Mouse (Mus musculus) C2C12 (cell line): ENCODE results near the gene Ssh2. TPM values are rescaled to one million over a fixed set of nuclear protein-coding genes. Genes with fewer than 3 reads are reported as not detected.

Experiments used
- H3K27me3 ChIP-seq: one replicate; pipeline ENCODE4 v1.6.1; 2011; ENCODE audit not compliant: control insufficient read depth, insufficient read depth, insufficient read length
- H3K36me3 ChIP-seq: one replicate; pipeline ENCODE4 v1.6.1; 2011; ENCODE audit not compliant: control insufficient read depth, insufficient read depth
- H3K4me3 ChIP-seq: one replicate; pipeline ENCODE4 v1.5.1; 2011; ENCODE audit warnings: mild to moderate bottlenecking, control low read depth; ENCODE audit not compliant: poor library complexity, insufficient read depth, severe bottlenecking
- H3K79me2 ChIP-seq: one replicate; pipeline ENCODE4 v1.6.1; 2011; ENCODE audit not compliant: control insufficient read depth, insufficient read depth
- H3K79me3 ChIP-seq: one replicate; pipeline ENCODE4 v1.6.1; 2011; ENCODE audit warnings: low read depth, control low read depth
- H3ac ChIP-seq: one replicate; pipeline ENCODE3; 2011; ENCODE audit warnings: low read depth; ENCODE audit not compliant: control insufficient read depth, insufficient read length
- CEBPB ChIP-seq: IDR thresholded peaks from one replicate; pipeline ENCODE4 v1.6.1; 2011; ENCODE audit warnings: low read depth, mild to moderate bottlenecking, control low read depth, moderate library complexity
- CTCF ChIP-seq: IDR thresholded peaks from one replicate; pipeline ENCODE4 v1.5.1; 2011; ENCODE audit not compliant: control insufficient read depth, insufficient read depth, insufficient read length
- FOSL1 ChIP-seq: IDR thresholded peaks from one replicate; pipeline ENCODE4 v1.8.0; 2011; ENCODE audit warnings: mild to moderate bottlenecking, low read length; ENCODE audit not compliant: poor library complexity, insufficient read depth, severe bottlenecking
- MAX ChIP-seq: IDR thresholded peaks from one replicate; pipeline ENCODE4 v1.6.1; 2011; ENCODE audit warnings: mild to moderate bottlenecking, control low read depth
- MYOD1 ChIP-seq: IDR thresholded peaks from one replicate; pipeline ENCODE4 v1.6.1; 2011; ENCODE audit warnings: low read depth; ENCODE audit not compliant: control insufficient read depth, insufficient read length
- MYOG ChIP-seq: IDR thresholded peaks from one replicate; pipeline ENCODE4 v1.6.1; 2011; ENCODE audit not compliant: control insufficient read depth, insufficient read length; ENCODE audit errors: extremely low read depth
- USF1 ChIP-seq: IDR thresholded peaks from one replicate; pipeline ENCODE4 v1.6.1; 2011; ENCODE audit warnings: low read depth, mild to moderate bottlenecking, control low read depth, moderate library complexity
- polyA plus RNA-seq: library from polyadenylated mRNA; unstranded; fragments of >200 nt; fragmentation: generic; extraction: Trizol; gene quantifications from one replicate; pipeline ENCODE4 v1.2.1, GENCODE M21; 2012; ENCODE audit warnings: missing spikeins

The Ssh2 gene
- polyA plus RNA-seq, 1 experiment, result 2.7 TPM

GRCm38 (mm10) chr11:77483043-77483442 lies 267.0 kb downstream of the Ssh2 start:
- TF ChIP-seq MAX (peak; percentile 53), MYOD1 (peak; percentile 22), CTCF (no peak), MYOG (no peak), FOSL1 (no peak), USF1 (peak; percentile 8), CEBPB (no peak)
- no peak overlapping the region for H3K4me3 ChIP-seq
- peaks cover 98% of the 10 kb centered on the region for H3K79me2 ChIP-seq
- H3K79me3 ChIP-seq, result peaks cover 82% of the 10 kb centered on the region
- H3K36me3 ChIP-seq, result no peaks in the 10 kb centered on the region
- H3ac ChIP-seq, result no peak overlapping the region
- no peaks in the 10 kb centered on the region for H3K27me3 ChIP-seq

GRCm38 (mm10) chr11:77483510-77484255 lies 267.6 kb downstream of the Ssh2 start:
- TF ChIP-seq MAX (peak; percentile 82), USF1 (no peak)
- Histone ChIP-seq H3K36me3 (no peaks in the 10 kb centered on the region), H3ac (no peak overlapping the region), H3K79me2 (peaks cover 98% of the 10 kb centered on the region), H3K27me3 (no peaks in the 10 kb centered on the region), H3K79me3 (peaks cover 82% of the 10 kb centered on the region), H3K4me3 (no peak overlapping the region)

DNA sequence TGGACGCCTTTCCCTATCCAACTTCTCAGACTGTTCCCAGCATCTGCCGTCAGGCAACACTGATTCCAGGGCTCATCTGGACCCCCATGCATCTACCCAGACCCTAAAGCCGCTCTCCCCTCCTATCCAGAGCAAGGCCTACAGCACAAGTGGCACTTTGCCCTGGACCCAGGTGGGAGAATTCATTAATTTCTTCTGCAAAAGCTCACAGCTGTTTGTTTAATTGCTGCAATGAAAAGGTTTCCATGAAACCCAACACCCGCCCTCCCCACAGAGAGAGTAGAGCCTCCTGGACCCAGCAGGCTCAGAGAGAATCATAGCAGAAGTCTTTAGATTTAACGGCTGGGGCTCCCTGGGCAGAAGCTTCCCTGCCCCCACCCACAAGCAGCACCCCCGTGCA lies 269.1 kb downstream of the Ssh2 start:
- H3K79me2 ChIP-seq, result peaks cover 96% of the 10 kb centered on the region

GRCm38 (mm10) chr11:77486798-77487197 lies 270.7 kb downstream of the Ssh2 start:
- H3K79me3 ChIP-seq, result peaks cover 61% of the 10 kb centered on the region
- peaks cover 84% of the 10 kb centered on the region for H3K79me2 ChIP-seq
- H3K36me3 ChIP-seq, result no peaks in the 10 kb centered on the region
- H3K27me3 ChIP-seq, result no peaks in the 10 kb centered on the region
- no peak overlapping the region for H3K4me3 ChIP-seq
- H3ac ChIP-seq, result no peak overlapping the region
- no peak for TF ChIP-seq CEBPB
- no peak for TF ChIP-seq MYOG
- TF ChIP-seq FOSL1, result no peak
- no peak for TF ChIP-seq MAX
- no peak for TF ChIP-seq MYOD1
- TF ChIP-seq USF1, result no peak
- TF ChIP-seq CTCF, result no peak

More for the DNA sequence above, 269.1 kb downstream of the Ssh2 start:
- Histone ChIP-seq H3K79me3 (peaks cover 76% of the 10 kb centered on the region), H3K27me3 (no peaks in the 10 kb centered on the region), H3ac (no peak overlapping the region), H3K4me3 (no peak overlapping the region), H3K36me3 (no peaks in the 10 kb centered on the region)
- TF ChIP-seq MAX (no peak), FOSL1 (no peak), MYOD1 (no peak), CTCF (no peak), USF1 (no peak), MYOG (no peak), CEBPB (no peak)

GRCm38 (mm10) chr11:77488771-77489581 lies 272.9 kb downstream of the Ssh2 start:
- Histone ChIP-seq H3K27me3 (no peaks in the 10 kb centered on the region), H3K79me2 (peaks cover 71% of the 10 kb centered on the region), H3K36me3 (no peaks in the 10 kb centered on the region), H3K79me3 (peaks cover 55% of the 10 kb centered on the region), H3K4me3 (peak overlapping the region; percentile 83), H3ac (peak overlapping the region; percentile 84)
- TF ChIP-seq MYOD1 (no peak), FOSL1 (no peak), USF1 (no peak), MAX (no peak), MYOG (no peak), CTCF (no peak), CEBPB (no peak)
